Mouse (Mus musculus) spleen, adult 18-20 months (tissue): ENCODE measurements around the gene Stk19.

Experiments used
- DNase-seq, 2 experiments: peaks; one replicate each; pipeline ENCODE4 v3.0.0; 2022; ENCODE audit warnings: mixed read lengths in 2 of 2

Gene Stk19

DNA sequence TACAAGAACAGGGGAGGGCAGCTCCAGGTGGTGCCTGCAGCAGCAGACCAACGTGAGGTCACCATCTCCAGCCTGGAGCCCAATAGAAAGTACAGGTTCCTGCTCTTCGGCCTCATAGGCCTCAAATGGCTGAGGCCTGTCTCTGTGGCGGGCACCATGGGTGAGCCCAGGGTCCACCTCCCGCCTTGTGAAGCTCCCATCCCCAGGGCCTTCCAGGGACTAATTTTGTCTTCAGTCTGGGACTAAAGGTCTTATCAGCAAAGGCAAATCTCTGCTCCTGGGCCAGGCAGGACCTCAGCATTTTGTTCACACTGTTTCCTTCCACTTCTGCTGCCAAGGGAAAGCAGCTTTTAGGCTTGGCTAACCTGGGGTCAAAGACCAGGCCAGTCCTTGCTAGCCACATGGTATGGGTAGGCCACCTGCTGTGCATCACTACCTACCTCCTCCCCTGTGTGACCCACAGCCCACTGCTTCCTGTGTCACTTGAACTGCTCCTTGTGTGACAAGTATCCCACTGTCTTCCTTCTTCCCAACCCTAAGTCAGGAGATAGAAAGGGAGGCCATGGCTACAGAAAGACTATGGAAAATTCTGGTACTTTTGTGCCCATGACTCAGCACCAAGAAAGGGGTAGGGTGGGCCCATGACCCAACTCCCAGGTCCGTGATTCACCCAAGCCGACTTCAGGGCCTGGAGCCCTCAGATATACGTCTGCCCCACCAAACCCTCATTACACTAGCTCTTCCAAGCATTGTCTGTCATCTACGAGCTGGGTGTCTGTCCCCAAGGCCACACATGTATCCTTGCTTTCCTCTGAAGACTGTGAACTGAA is 40.2 kb downstream of the Stk19 start:
- no peak for DNase-seq

DNA sequence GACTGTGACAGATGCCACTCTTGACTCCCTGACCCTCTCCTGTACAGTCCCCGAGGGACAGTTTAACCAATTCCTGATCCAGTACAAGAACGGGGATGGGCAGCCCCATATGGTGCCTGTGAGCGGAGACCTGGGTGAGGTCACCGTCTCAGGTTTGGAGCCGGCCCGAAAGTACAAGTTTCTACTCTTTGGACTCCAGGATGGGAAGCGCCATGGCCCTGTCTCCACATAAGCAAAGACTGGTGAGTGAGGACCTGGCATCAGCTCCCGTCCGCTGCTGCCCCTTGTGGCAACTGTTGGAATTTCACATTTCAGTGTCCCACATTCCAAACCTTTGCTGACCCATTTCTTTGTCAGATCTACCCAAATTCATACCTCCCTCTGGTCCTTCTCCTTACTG is 41.1 kb downstream of the Stk19 start:
- DNase-seq: peak in 1 of 2 experiments; percentile 47

DNA sequence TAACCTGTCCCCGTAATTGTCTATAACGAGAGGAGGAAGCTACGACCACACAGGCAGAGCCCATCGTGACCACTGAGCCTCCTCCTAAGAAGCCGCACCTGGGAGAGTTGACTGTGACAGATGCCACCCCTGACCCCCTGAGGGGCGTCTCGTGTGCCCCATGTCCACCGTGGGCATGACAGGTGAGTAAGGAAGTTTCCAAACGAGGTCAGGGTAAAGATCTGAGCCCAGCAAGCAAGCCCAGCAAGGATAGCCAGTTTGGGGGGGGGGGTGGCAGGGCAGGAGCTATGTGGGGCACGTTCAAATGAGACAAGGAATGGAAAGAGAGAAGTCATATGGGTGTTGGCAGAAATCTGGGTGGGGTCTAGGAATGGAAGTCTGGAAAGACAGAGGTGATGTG is 41.7 kb downstream of the Stk19 start:
- DNase-seq: no peak

GRCm38 (mm10) chr17:34777680-34778325 is 58.9 kb downstream of the Stk19 start:
- DNase-seq: no peak
